Mouse (Mus musculus) layer of hippocampus, postnatal 10 days (tissue): ENCODE measurements around the gene Gm17349. TPM values are rescaled to one million over a fixed set of nuclear protein-coding genes. Genes with fewer than 3 reads are reported as not detected.

ENCODE experiments used
- DNase-seq, 2 experiments: peaks; one replicate each; pipeline ENCODE4 v3.0.0; 2021; ENCODE audit warnings: low spot score in 2 of 2
- total RNA-seq, 2 experiments: library from RNA; stranded (reverse); gene quantifications; 2 replicates each; pipeline ENCODE4 v1.2.3; 2021

Gm17349 gene
- total RNA-seq, 2 experiments from 2014 or later = 1.5 to 2.2 TPM

- no peak for DNase-seq
These were observed 4.8 kb downstream of the Gm17349 start for GRCm38 (mm10) chr15:99700219-99701106.

GRCm38 (mm10) chr15:99699715-99700114 lies 5.6 kb downstream of the Gm17349 start:
- no peak for DNase-seq

DNA sequence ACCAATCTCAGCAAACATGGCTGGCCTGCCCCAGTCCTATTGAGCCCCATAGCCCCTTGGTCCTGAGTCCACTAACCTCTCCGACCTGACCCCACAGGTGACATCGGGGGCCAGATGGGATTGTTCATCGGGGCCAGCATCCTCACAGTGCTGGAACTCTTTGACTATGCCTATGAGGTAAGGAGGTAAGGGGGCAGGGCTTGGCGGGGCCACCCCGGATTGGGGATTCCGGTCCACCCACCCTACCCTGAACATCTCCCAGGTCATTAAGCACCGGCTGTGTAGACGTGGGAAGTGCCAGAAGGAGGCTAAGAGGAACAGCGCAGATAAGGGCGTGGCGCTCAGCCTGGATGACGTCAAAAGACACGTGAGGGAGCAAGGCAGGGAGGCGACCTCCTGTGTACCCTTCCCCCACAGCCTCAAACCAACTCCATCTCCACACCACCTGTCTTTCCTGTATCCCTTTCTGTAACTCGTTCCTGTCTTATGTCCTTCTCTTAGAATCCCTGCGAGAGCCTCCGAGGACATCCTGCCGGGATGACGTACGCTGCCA lies 6.7 kb downstream of the Gm17349 start:
- DNase-seq = no peak

- no peak for DNase-seq
These were observed 8.0 kb downstream of the Gm17349 start for GRCm38 (mm10) chr15:99697309-99697708.

GRCm38 (mm10) chr15:99691976-99692375 lies 13.3 kb downstream of the Gm17349 start:
- no peak for DNase-seq

- DNase-seq = no peak
These were observed 14.4 kb downstream of the Gm17349 start for GRCm38 (mm10) chr15:99690924-99691323.

DNA sequence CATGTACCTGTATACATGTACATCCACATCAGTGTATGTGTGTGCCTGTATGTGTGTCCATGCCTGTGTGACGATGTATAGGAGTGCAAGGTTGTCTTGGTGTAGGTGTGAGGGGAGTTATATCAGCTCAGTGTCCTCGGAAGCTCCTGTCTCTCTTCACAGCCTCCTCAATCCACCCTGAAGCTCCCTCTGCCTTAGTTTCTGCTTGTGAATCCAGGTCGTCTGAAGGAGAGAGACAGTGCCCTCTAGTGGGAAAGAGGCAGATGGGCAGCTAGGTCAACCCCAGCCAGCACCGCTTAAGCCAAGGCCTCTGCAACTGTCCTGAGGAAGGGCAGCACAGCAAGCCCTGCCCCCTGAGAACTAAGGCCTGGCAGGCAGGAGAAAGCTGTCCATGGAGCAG lies 16.6 kb downstream of the Gm17349 start:
- DNase-seq = peak in 1 of 2 experiments; percentile 66

GRCm38 (mm10) chr15:99684156-99684555 lies 21.1 kb downstream of the Gm17349 start:
- DNase-seq = no peak

DNA sequence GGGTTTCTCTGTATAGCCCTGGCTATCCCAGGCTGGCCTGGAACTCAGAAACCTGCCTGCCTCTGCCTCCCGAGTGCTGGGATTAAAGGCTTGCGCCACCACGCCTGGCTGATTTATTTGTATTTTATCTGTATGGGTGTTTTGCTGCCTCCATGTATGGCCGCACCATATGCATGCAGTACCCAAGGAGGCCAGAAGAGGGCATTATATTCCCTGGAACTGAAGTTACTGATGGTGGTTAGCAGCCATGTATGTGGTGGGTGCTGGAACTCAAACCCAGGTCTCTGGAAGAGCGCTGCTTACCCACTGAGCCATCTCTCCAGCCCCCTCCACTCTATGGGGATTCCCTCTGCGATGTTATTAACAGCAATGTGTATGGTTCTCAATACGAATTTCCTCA lies 22.4 kb downstream of the Gm17349 start:
- DNase-seq = no peak

DNA sequence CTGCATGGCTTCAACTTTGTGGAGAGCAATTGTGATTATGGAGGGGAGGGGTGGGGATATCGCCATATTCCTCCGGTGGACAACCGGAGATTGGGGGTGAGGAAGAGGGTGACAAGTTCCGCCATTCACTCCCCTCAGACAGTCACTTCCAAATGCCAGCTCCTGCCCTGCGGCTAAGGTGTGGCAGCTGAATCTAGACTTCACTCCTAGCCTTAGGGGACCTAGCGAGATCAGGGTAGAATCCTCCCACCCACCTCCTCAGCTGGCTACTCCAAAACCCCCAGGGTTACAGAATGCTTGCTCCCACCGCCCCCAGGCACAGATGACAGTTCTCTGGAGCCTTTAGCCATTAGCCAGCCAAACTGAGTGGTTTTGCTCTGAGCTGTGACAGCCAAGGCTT lies 26.3 kb downstream of the Gm17349 start:
- no peak for DNase-seq

- DNase-seq = peak; percentile 47 to 59
These were observed 27.1 kb downstream of the Gm17349 start for GRCm38 (mm10) chr15:99678063-99678800.

- DNase-seq = peak; percentile 56 to 66
These were observed 28.2 kb downstream of the Gm17349 start for GRCm38 (mm10) chr15:99677089-99677488.

DNA sequence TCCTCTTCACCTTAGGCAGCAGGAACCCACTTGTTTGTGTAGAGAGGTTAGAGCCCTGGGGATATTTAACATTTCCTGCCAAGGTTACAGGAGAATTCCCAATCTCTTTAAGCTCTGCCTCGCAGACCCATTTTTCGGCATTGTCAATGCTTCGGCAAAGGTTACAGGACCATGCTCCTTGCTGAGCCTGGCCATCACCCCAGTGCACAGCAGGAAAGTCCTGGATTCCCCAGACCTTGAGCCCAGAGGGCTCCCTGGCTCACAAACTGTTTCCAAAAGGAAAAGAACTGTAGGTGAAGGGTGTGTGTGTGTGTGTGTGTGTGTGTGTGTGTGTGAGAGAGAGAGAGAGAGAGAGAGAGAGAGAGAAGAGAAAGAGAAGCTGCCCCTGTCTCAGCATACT lies 30.4 kb downstream of the Gm17349 start:
- no peak for DNase-seq

DNA sequence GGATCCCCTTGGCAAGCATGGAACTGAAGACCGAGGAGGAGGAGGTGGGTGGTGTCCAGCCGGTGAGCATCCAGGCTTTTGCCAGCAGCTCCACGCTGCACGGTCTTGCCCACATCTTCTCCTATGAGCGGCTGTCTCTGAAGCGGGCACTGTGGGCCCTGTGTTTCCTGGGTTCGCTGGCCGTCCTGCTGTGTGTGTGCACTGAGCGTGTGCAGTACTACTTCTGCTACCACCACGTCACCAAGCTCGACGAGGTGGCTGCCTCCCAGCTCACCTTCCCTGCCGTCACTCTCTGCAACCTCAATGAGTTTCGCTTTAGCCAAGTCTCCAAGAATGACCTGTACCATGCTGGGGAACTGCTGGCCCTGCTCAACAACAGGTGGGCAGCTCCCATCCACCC lies 33.5 kb downstream of the Gm17349 start:
- DNase-seq = no peak

- DNase-seq = no peak
These were observed 34.2 kb downstream of the Gm17349 start for GRCm38 (mm10) chr15:99670964-99671670.

- peak; percentile 72 to 83 for DNase-seq
These were observed 35.0 kb downstream of the Gm17349 start, which contains the start of gene Asic1 for GRCm38 (mm10) chr15:99670154-99670821. TSS of gene Asic1 (plus strand) at chr15:99670368.

GRCm38 (mm10) chr15:99669392-99669791 lies 35.9 kb downstream of the Gm17349 start:
- no peak for DNase-seq

- DNase-seq = peak; percentile 84 to 89
These were observed 36.4 kb downstream of the Gm17349 start for GRCm38 (mm10) chr15:99668881-99669280.

- no peak for DNase-seq
These were observed 37.7 kb downstream of the Gm17349 start for GRCm38 (mm10) chr15:99667544-99667943.

GRCm38 (mm10) chr15:99664600-99665451 lies 40.5 kb downstream of the Gm17349 start:
- DNase-seq = peak; percentile 70 to 74
